Mouse (Mus musculus): ENCODE data around the gene Spata2.

Spata2 gene

GRCm38 (mm10) chr2:167449331-167450275 is 43.1 kb downstream of the Spata2 start:
- DNase-seq (ENCODE audit: low read depth, low spot score), result no peak

GRCm38 (mm10) chr2:167447629-167448028 is 45.1 kb downstream of the Spata2 start:
- no peak for DNase-seq (ENCODE audit: low read depth, low spot score)

GRCm38 (mm10) chr2:167447207-167447606 is 45.5 kb downstream of the Spata2 start:
- DNase-seq (ENCODE audit: low read depth, low spot score), result no peak

GRCm38 (mm10) chr2:167445911-167446780 is 46.5 kb downstream of the Spata2 start:
- no peak for DNase-seq (ENCODE audit: low read depth, low spot score)

GRCm38 (mm10) chr2:167443411-167444193 is 49.1 kb downstream of the Spata2 start:
- no peak for DNase-seq (ENCODE audit: low read depth, low spot score)

- no peak for DNase-seq (ENCODE audit: low read depth, low spot score)
Measured at GRCm38 (mm10) chr2:167439422-167439821, 53.3 kb downstream of the Spata2 start.

- DNase-seq (ENCODE audit: low read depth, low spot score), result no peak
Measured at GRCm38 (mm10) chr2:167436371-167436770, 56.3 kb downstream of the Spata2 start.

- no peak for DNase-seq (ENCODE audit: low read depth, low spot score)
Measured at GRCm38 (mm10) chr2:167435631-167436030, 57.1 kb downstream of the Spata2 start.

- no peak for DNase-seq (ENCODE audit: low read depth, low spot score)
Measured at GRCm38 (mm10) chr2:167434570-167434969, 58.1 kb downstream of the Spata2 start.

GRCm38 (mm10) chr2:167431418-167431776 is 61.3 kb downstream of the Spata2 start:
- no peak for DNase-seq (ENCODE audit: low read depth, low spot score)

Measured in WW6 (cell line).